Mouse (Mus musculus): Measurements from ENCODE around the gene Cfap298. TPM values are rescaled to one million over a fixed set of nuclear protein-coding genes. Genes with fewer than 3 reads are reported as not detected.

Cfap298 gene
- polyA plus RNA-seq, 1 experiment: 35.4 TPM

DNA sequence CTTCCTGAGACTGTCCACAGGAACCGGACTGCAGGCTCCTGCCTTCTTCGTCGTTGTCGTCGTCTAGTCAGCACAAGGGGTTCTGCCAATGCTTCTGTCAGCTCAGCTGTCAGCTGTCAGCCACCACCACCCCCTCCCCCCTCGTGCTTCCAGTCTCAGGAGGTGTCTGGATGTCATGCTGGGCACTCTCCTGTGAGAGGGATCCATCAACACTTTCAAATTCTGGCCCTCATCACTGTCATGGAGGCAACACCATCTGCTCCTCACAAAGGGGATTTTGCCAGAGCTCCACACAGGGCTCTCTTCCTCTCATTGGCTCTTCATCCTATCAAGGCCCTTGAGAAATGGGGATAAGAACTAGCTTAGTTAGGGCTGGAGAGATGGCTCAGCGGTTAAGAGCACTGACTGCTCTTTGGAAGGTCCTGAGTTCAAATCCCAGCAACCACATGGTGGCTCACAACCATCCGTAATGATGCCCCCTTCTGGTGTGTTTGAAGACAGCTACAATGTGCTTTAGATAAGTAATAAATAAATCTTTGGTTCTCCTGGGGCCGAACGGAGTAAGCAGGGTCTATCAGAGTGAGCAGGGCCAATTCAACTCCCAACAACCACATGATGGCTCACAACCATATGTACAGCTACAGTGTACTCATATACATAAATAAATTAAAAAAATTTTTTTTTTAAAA, 13.3 kb downstream of the Cfap298 start:
- Histone ChIP-seq H3K27ac (ENCODE audit: insufficient read depth, low read length) (no peak overlapping the region), H3K4me1 (ENCODE audit: control insufficient read depth, insufficient read depth, low read length) (no peaks in the 10 kb centered on the region), H3K4me3 (ENCODE audit: insufficient read depth, low read length) (no peak overlapping the region)
- TF ChIP-seq CTCF (IDR thresholded peaks at IDR 0.05; ENCODE audit: extremely low read depth, insufficient read depth, low read length) (no peak), POLR2A (IDR thresholded peaks at IDR 0.05; ENCODE audit: extremely low read depth, insufficient read depth, low read length) (no peak)

- no peaks in the 10 kb centered on the region for H3K4me1 ChIP-seq (ENCODE audit: control insufficient read depth, insufficient read depth, low read length)
- no peak overlapping the region for H3K27ac ChIP-seq (ENCODE audit: insufficient read depth, low read length)
- no peak for TF ChIP-seq CTCF (IDR thresholded peaks at IDR 0.05; ENCODE audit: extremely low read depth, insufficient read depth, low read length)
- no peak for TF ChIP-seq POLR2A (IDR thresholded peaks at IDR 0.05; ENCODE audit: extremely low read depth, insufficient read depth, low read length)
- H3K4me3 ChIP-seq (ENCODE audit: insufficient read depth, low read length): no peak overlapping the region
Observed at GRCm38 (mm10) chr16:90917156-90917555, 17.8 kb downstream of the Cfap298 start.

GRCm38 (mm10) chr16:90916040-90916481, 18.9 kb downstream of the Cfap298 start:
- Histone ChIP-seq H3K4me3 (ENCODE audit: insufficient read depth, low read length) (no peak overlapping the region), H3K4me1 (ENCODE audit: control insufficient read depth, insufficient read depth, low read length) (no peaks in the 10 kb centered on the region), H3K27ac (ENCODE audit: insufficient read depth, low read length) (no peak overlapping the region)
- TF ChIP-seq POLR2A (IDR thresholded peaks at IDR 0.05; ENCODE audit: extremely low read depth, insufficient read depth, low read length) (no peak), CTCF (IDR thresholded peaks at IDR 0.05; ENCODE audit: extremely low read depth, insufficient read depth, low read length) (no peak)

- no peak overlapping the region for H3K4me3 ChIP-seq (ENCODE audit: insufficient read depth, low read length)
- no peak for TF ChIP-seq POLR2A (IDR thresholded peaks at IDR 0.05; ENCODE audit: extremely low read depth, insufficient read depth, low read length)
- TF ChIP-seq CTCF (IDR thresholded peaks at IDR 0.05; ENCODE audit: extremely low read depth, insufficient read depth, low read length): no peak
- H3K27ac ChIP-seq (ENCODE audit: insufficient read depth, low read length): no peak overlapping the region
- no peaks in the 10 kb centered on the region for H3K4me1 ChIP-seq (ENCODE audit: control insufficient read depth, insufficient read depth, low read length)
Observed at GRCm38 (mm10) chr16:90911766-90912165, 23.1 kb downstream of the Cfap298 start.

DNA sequence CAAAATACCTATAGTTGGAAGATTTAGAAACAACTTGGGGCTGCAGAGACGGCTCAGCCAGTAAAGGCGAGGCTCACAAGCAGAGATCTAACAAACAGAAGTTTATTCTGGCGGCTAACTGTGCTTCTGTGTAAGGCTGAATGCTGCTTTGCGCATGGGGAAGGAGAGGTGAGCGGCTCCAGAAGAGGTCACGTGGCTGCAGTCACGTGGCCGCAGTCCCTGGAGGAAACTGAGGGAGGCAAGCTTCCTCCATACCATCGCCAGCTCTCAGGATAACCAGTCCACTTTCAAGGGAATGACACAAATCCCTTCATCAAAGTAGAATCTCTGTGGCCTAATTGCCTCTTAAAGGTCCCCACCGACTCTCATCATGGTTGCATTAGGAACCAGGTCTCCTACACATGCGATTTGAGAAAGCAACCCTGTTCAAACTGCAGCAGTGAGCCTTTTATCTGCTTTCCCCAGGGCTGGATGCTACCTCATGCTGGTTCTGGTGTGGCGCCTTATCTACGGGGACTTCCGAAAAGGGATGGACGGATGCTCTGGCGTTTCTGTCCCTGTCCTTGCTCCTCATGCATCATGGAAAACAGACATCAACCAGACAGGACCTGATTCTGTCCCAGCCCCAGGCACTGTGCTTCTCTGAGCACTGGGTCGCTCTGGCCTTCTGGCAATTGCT, 23.9 kb downstream of the Cfap298 start:
- TF ChIP-seq CTCF (IDR thresholded peaks at IDR 0.05; ENCODE audit: extremely low read depth, insufficient read depth, low read length) (no peak), POLR2A (IDR thresholded peaks at IDR 0.05; ENCODE audit: extremely low read depth, insufficient read depth, low read length) (no peak)
- H3K4me3 ChIP-seq (ENCODE audit: insufficient read depth, low read length): no peak overlapping the region
- H3K27ac ChIP-seq (ENCODE audit: insufficient read depth, low read length): no peak overlapping the region
- H3K4me1 ChIP-seq (ENCODE audit: control insufficient read depth, insufficient read depth, low read length): no peaks in the 10 kb centered on the region

GRCm38 (mm10) chr16:90907250-90907649, 27.7 kb downstream of the Cfap298 start:
- Histone ChIP-seq H3K27ac (ENCODE audit: insufficient read depth, low read length) (no peak overlapping the region), H3K4me1 (ENCODE audit: control insufficient read depth, insufficient read depth, low read length) (no peaks in the 10 kb centered on the region), H3K4me3 (ENCODE audit: insufficient read depth, low read length) (no peak overlapping the region)
- no peak for TF ChIP-seq POLR2A (IDR thresholded peaks at IDR 0.05; ENCODE audit: extremely low read depth, insufficient read depth, low read length)
- TF ChIP-seq CTCF (IDR thresholded peaks at IDR 0.05; ENCODE audit: extremely low read depth, insufficient read depth, low read length): no peak

DNA sequence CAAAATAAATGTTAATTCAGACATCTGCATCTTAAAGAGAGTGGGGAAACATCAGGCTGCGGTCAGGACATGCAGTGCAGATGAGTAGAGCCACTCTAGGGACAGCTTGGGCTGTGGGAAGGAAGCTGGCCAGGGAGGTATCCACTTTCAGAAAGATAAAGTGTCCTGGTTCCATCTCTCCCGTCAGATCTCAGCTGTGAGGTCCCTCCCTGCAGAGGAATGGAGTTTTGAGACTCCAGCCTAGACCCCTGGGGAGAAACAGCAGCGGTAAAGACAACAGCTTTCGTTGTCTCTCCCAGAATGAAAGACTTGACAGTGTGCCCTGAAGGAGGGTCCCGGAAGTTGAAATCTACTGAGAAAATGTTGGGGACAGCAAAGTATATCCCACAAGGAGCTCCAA, 31.6 kb downstream of the Cfap298 start:
- H3K27ac ChIP-seq (ENCODE audit: insufficient read depth, low read length): no peak overlapping the region
- H3K4me1 ChIP-seq (ENCODE audit: control insufficient read depth, insufficient read depth, low read length): no peaks in the 10 kb centered on the region
- H3K4me3 ChIP-seq (ENCODE audit: insufficient read depth, low read length): no peak overlapping the region
- TF ChIP-seq POLR2A (IDR thresholded peaks at IDR 0.05; ENCODE audit: extremely low read depth, insufficient read depth, low read length) (no peak), CTCF (IDR thresholded peaks at IDR 0.05; ENCODE audit: extremely low read depth, insufficient read depth, low read length) (no peak)

DNA sequence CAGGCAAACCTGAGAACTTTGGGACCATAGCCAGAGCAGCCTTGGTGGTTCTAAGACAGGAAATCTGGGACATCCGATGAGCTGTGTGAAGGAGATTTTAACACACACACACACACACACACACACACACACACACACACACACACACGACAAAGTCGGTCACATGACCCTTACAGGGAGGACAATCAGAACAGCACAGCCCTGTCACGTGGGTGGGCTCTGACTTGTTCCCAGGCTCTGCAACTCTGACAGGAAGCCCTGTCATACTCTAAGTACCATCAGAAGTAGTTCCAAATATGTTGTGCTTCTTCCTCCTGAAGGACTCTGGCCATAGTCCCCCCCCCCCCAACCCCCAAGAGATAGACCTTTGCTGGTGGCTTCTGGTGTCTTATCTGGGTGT, 33.5 kb downstream of the Cfap298 start:
- TF ChIP-seq CTCF (IDR thresholded peaks at IDR 0.05; ENCODE audit: extremely low read depth, insufficient read depth, low read length) (no peak), POLR2A (IDR thresholded peaks at IDR 0.05; ENCODE audit: extremely low read depth, insufficient read depth, low read length) (no peak)
- H3K4me1 ChIP-seq (ENCODE audit: control insufficient read depth, insufficient read depth, low read length): no peaks in the 10 kb centered on the region
- no peak overlapping the region for H3K4me3 ChIP-seq (ENCODE audit: insufficient read depth, low read length)
- no peak overlapping the region for H3K27ac ChIP-seq (ENCODE audit: insufficient read depth, low read length)

DNA sequence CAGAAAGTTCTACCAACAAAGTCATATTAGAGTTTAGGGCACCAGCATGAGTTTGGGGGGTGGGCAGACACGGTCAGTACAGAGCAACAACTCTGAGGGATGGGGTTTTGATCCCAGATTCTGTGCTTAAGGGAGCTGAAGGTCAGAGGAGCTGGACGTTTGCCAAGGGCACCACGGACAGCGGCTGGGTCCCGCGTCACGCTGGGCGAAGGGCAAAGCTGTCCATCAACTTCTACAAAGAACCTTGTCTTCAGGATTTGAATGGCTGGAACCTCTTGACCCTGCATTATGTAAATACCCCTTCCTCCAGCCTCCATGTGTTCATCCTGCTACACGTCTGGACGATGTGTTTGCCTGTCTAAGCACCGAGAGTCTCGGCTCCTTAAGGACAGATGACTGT, 35.4 kb downstream of the Cfap298 start:
- no peaks in the 10 kb centered on the region for H3K4me1 ChIP-seq (ENCODE audit: control insufficient read depth, insufficient read depth, low read length)

DNA sequence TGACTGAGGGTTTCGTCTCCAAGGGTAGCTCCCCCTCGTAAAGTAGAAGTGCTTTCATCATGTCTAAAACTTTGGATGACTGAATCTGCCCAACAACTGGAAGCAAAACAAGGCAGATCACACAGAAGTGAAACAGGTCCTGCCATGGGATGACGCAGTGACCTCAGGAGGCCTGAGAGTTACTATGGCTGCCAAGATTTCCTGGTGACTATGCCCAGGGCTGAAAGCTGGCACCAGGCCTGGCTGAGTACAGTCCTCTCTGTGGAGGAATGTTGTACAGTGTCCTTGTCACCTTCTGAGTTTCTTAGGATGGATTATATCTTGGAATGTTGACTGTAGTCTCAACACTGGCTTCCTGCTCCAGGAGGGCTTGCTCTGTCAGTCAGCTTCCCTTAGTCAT, 37.3 kb downstream of the Cfap298 start:
- no peak overlapping the region for H3K27ac ChIP-seq (ENCODE audit: insufficient read depth, low read length)
- H3K4me3 ChIP-seq (ENCODE audit: insufficient read depth, low read length): no peak overlapping the region
- H3K4me1 ChIP-seq (ENCODE audit: control insufficient read depth, insufficient read depth, low read length): no peaks in the 10 kb centered on the region
- TF ChIP-seq CTCF (IDR thresholded peaks at IDR 0.05; ENCODE audit: extremely low read depth, insufficient read depth, low read length) (no peak), POLR2A (IDR thresholded peaks at IDR 0.05; ENCODE audit: extremely low read depth, insufficient read depth, low read length) (no peak)

More for the DNA sequence above, 35.4 kb downstream of the Cfap298 start:
- no peak for TF ChIP-seq CTCF (IDR thresholded peaks at IDR 0.05; ENCODE audit: extremely low read depth, insufficient read depth, low read length)
- TF ChIP-seq POLR2A (IDR thresholded peaks at IDR 0.05; ENCODE audit: extremely low read depth, insufficient read depth, low read length): no peak
- Histone ChIP-seq H3K4me3 (ENCODE audit: insufficient read depth, low read length) (no peak overlapping the region), H3K27ac (ENCODE audit: insufficient read depth, low read length) (no peak overlapping the region)

Measured in cortical plate, adult 2 months (tissue).